Mouse (Mus musculus): ENCODE measurements around the gene Gstp2. TPM values are rescaled to one million over a fixed set of nuclear protein-coding genes. Genes with fewer than 3 reads are reported as not detected.

Gstp2 gene
- polyA plus RNA-seq (2012; rRNA removed), result 192 and 247 TPM in 2 replicates

GRCm38 (mm10) chr19:4045966-4046865 lies at the start of gene Gstp2:
Gene Gstp2, minus strand, starts transcription at chr19:4046023.

GRCm38 (mm10) chr19:4081394-4081793 lies 35.6 kb upstream of the Gstp2 start, which contains the start of gene Cabp2:
Gene Cabp2, plus strand, starts transcription at chr19:4081578.

GRCm38 (mm10) chr19:4059069-4059740 lies 13.4 kb upstream of the Gstp2 start, which contains the start of gene Gstp3:
Gene Gstp3, minus strand, starts transcription at chr19:4059569.

GRCm38 (mm10) chr19:4037788-4038232 lies 8.0 kb downstream of the Gstp2 start, which contains the start of gene Gstp1:
Gene Gstp1, minus strand, starts transcription at chr19:4037985.

GRCm38 (mm10) chr19:4012432-4013022 lies 33.3 kb downstream of the Gstp2 start, which contains the start of gene Ndufv1:
Gene Ndufv1, minus strand, starts transcription at chr19:4012806.

GRCm38 (mm10) chr19:4003112-4003511 lies 42.7 kb downstream of the Gstp2 start, which contains the start of gene Doc2g:
Gene Doc2g, plus strand, starts transcription at chr19:4003313.

GRCm38 (mm10) chr19:4000119-4000900 lies 45.5 kb downstream of the Gstp2 start, which contains the start of the genes Nudt8 and Gm49405:
Gene Nudt8, plus strand, starts transcription at chr19:4000580.
Gene Gm49405, plus strand, starts transcription at chr19:4000626.

GRCm38 (mm10) chr19:3992416-3992815 lies 53.4 kb downstream of the Gstp2 start, which contains the start of gene Tbx10:
Gene Tbx10, plus strand, starts transcription at chr19:3992752.

Other genes with a start within 250 kb of the Gstp2 start
- 35.3 and 37.1 TPM in 2 replicates for gene Chka, start 194.2 kb downstream of the Gstp2 start, polyA plus RNA-seq (2012; rRNA removed)
- 146 and 188 TPM in 2 replicates for gene Tcirg1, start 138.9 kb downstream of the Gstp2 start, polyA plus RNA-seq (2012; rRNA removed)
- gene Ndufs8, start 133.2 kb downstream of the Gstp2 start, polyA plus RNA-seq (2012; rRNA removed), result 279 and 336 TPM in 2 replicates
- gene Aldh3b1, start 116.2 kb downstream of the Gstp2 start, polyA plus RNA-seq (2012; rRNA removed), result 14.9 and 17.0 TPM in 2 replicates
- 160 and 202 TPM in 2 replicates for gene Unc93b1, start 110.8 kb downstream of the Gstp2 start, polyA plus RNA-seq (2012; rRNA removed)
- gene Aldh3b3, start 87.4 kb downstream of the Gstp2 start, polyA plus RNA-seq (2012; rRNA removed), result 0.15 and 0.35 TPM in 2 replicates
- gene Aldh3b2, start 73.7 kb downstream of the Gstp2 start, polyA plus RNA-seq (2012; rRNA removed), result 14.5 and 14.7 TPM in 2 replicates
- 55.2 and 55.9 TPM in 2 replicates for gene Acy3, start 59.5 kb downstream of the Gstp2 start, polyA plus RNA-seq (2012; rRNA removed)
- not detected in 2 replicates for gene Tbx10, start 53.3 kb downstream of the Gstp2 start, polyA plus RNA-seq (2012; rRNA removed)
- gene Nudt8, start 45.4 kb downstream of the Gstp2 start, polyA plus RNA-seq (2012; rRNA removed), result 18.7 and 25.7 TPM in 2 replicates
- gene Gm49405, start 45.4 kb downstream of the Gstp2 start, polyA plus RNA-seq (2012; rRNA removed), result 2.1 and 2.5 TPM in 2 replicates
- gene Doc2g, start 42.7 kb downstream of the Gstp2 start, polyA plus RNA-seq (2012; rRNA removed), result 10.8 and 11.5 TPM in 2 replicates
- 185 and 192 TPM in 2 replicates for gene Ndufv1, start 33.2 kb downstream of the Gstp2 start, polyA plus RNA-seq (2012; rRNA removed)
- 871 and 970 TPM in 2 replicates for gene Gstp1, start 8.0 kb downstream of the Gstp2 start, polyA plus RNA-seq (2012; rRNA removed)
- 8.4 and 8.5 TPM in 2 replicates for gene Gstp3, start 13.5 kb upstream of the Gstp2 start, polyA plus RNA-seq (2012; rRNA removed)
- gene Cabp2, start 35.6 kb upstream of the Gstp2 start, polyA plus RNA-seq (2012; rRNA removed), result 2.5 TPM in 1 of 2 replicates, not detected in the other
- 321 and 393 TPM in 2 replicates for gene Cdk2ap2, start 51.2 kb upstream of the Gstp2 start, polyA plus RNA-seq (2012; rRNA removed)
- 133 and 136 TPM in 2 replicates for gene Pitpnm1, start 54.0 kb upstream of the Gstp2 start, polyA plus RNA-seq (2012; rRNA removed)
- 65.0 and 68.8 TPM in 2 replicates for gene Aip, start 79.8 kb upstream of the Gstp2 start, polyA plus RNA-seq (2012; rRNA removed)
- gene Gpr152, start 93.8 kb upstream of the Gstp2 start, polyA plus RNA-seq (2012; rRNA removed), result 0.02 and 0.05 TPM in 2 replicates
- gene Cabp4, start 98.0 kb upstream of the Gstp2 start, polyA plus RNA-seq (2012; rRNA removed), result 0.15 and 0.28 TPM in 2 replicates
- 657 and 730 TPM in 2 replicates for gene Coro1b, start 102.6 kb upstream of the Gstp2 start, polyA plus RNA-seq (2012; rRNA removed)
- 74.8 and 129 TPM in 2 replicates for gene Ptprcap, start 107.6 kb upstream of the Gstp2 start, polyA plus RNA-seq (2012; rRNA removed)
- gene Rps6kb2, start 117.3 kb upstream of the Gstp2 start, polyA plus RNA-seq (2012; rRNA removed), result 38.0 and 53.9 TPM in 2 replicates
- 5.3 and 9.0 TPM in 2 replicates for gene Carns1, start 129.5 kb upstream of the Gstp2 start, polyA plus RNA-seq (2012; rRNA removed)
- 9.9 and 10.0 TPM in 2 replicates for gene Tbc1d10c, start 145.3 kb upstream of the Gstp2 start, polyA plus RNA-seq (2012; rRNA removed)
- 488 and 523 TPM in 2 replicates for gene Ppp1ca, start 146.0 kb upstream of the Gstp2 start, polyA plus RNA-seq (2012; rRNA removed)
- gene Rad9a, start 155.6 kb upstream of the Gstp2 start, polyA plus RNA-seq (2012; rRNA removed), result 15.7 and 22.4 TPM in 2 replicates
- gene Clcf1, start 168.2 kb upstream of the Gstp2 start, polyA plus RNA-seq (2012; rRNA removed), result 8.3 and 14.8 TPM in 2 replicates
- gene AC109138.7, start 168.3 kb upstream of the Gstp2 start, polyA plus RNA-seq (2012; rRNA removed), result not detected in 2 replicates
- gene Pold4, start 185.9 kb upstream of the Gstp2 start, polyA plus RNA-seq (2012; rRNA removed), result 86.7 and 104 TPM in 2 replicates
- 188 and 216 TPM in 2 replicates for gene Ssh3, start 223.2 kb upstream of the Gstp2 start, polyA plus RNA-seq (2012; rRNA removed)
- gene Ankrd13d, start 237.1 kb upstream of the Gstp2 start, polyA plus RNA-seq (2012; rRNA removed), result 4.3 and 7.3 TPM in 2 replicates